Mouse (Mus musculus) C2C12 (cell line): Measurements from ENCODE around the gene Cd38. TPM values are rescaled to one million over a fixed set of nuclear protein-coding genes. Genes with fewer than 3 reads are reported as not detected.

Experiments
- H3K27me3 ChIP-seq: one replicate; pipeline ENCODE4 v1.6.1; 2011; ENCODE audit not compliant: control insufficient read depth, insufficient read depth, insufficient read length
- H3K36me3 ChIP-seq: one replicate; pipeline ENCODE4 v1.6.1; 2011; ENCODE audit not compliant: control insufficient read depth, insufficient read depth
- H3K4me3 ChIP-seq: one replicate; pipeline ENCODE4 v1.5.1; 2011; ENCODE audit warnings: mild to moderate bottlenecking, control low read depth; ENCODE audit not compliant: poor library complexity, insufficient read depth, severe bottlenecking
- H3K79me2 ChIP-seq: one replicate; pipeline ENCODE4 v1.6.1; 2011; ENCODE audit not compliant: control insufficient read depth, insufficient read depth
- H3K79me3 ChIP-seq: one replicate; pipeline ENCODE4 v1.6.1; 2011; ENCODE audit warnings: low read depth, control low read depth
- H3ac ChIP-seq: one replicate; pipeline ENCODE3; 2011; ENCODE audit warnings: low read depth; ENCODE audit not compliant: control insufficient read depth, insufficient read length
- CEBPB ChIP-seq: IDR thresholded peaks from one replicate; pipeline ENCODE4 v1.6.1; 2011; ENCODE audit warnings: low read depth, mild to moderate bottlenecking, control low read depth, moderate library complexity
- CTCF ChIP-seq: IDR thresholded peaks from one replicate; pipeline ENCODE4 v1.5.1; 2011; ENCODE audit not compliant: control insufficient read depth, insufficient read depth, insufficient read length
- FOSL1 ChIP-seq: IDR thresholded peaks from one replicate; pipeline ENCODE4 v1.8.0; 2011; ENCODE audit warnings: mild to moderate bottlenecking, low read length; ENCODE audit not compliant: poor library complexity, insufficient read depth, severe bottlenecking
- MAX ChIP-seq: IDR thresholded peaks from one replicate; pipeline ENCODE4 v1.6.1; 2011; ENCODE audit warnings: mild to moderate bottlenecking, control low read depth
- MYOD1 ChIP-seq: IDR thresholded peaks from one replicate; pipeline ENCODE4 v1.6.1; 2011; ENCODE audit warnings: low read depth; ENCODE audit not compliant: control insufficient read depth, insufficient read length
- MYOG ChIP-seq: IDR thresholded peaks from one replicate; pipeline ENCODE4 v1.6.1; 2011; ENCODE audit not compliant: control insufficient read depth, insufficient read length; ENCODE audit errors: extremely low read depth
- USF1 ChIP-seq: IDR thresholded peaks from one replicate; pipeline ENCODE4 v1.6.1; 2011; ENCODE audit warnings: low read depth, mild to moderate bottlenecking, control low read depth, moderate library complexity
- long read RNA-seq, 2 experiments: library from polyadenylated mRNA; unstranded; transcript quantifications; one replicate each; pipeline ENCODE4 v2.0.0; 2019 to 2020
- polyA plus RNA-seq: library from polyadenylated mRNA; unstranded; fragments of >200 nt; fragmentation: generic; extraction: Trizol; gene quantifications from one replicate; pipeline ENCODE4 v1.2.1, GENCODE M21; 2012; ENCODE audit warnings: missing spikeins

Gene Cd38
- 0.18 TPM for polyA plus RNA-seq
- long read RNA-seq, experiment 1, result 0 reads
- long read RNA-seq, experiment 2, result 0 reads

GRCm38 (mm10) chr5:43868253-43868652 lies at the start of gene Cd38:
TSS of gene Cd38 (plus strand) at chr5:43868553.
- Histone ChIP-seq H3K4me3 (no peak within 1 kb of the TSS), H3K36me3 (no peaks in the 10 kb centered on the region), H3K79me3 (no peaks in the 10 kb centered on the region), H3ac (peak within 1 kb of the TSS; percentile 3), H3K27me3 (no peaks in the 10 kb centered on the region), H3K79me2 (no peaks in the 10 kb centered on the region)
- TF ChIP-seq USF1 (no peak), CEBPB (no peak), MYOG (no peak), MYOD1 (no peak), MAX (no peak), FOSL1 (no peak), CTCF (no peak)

- no peaks in the 10 kb centered on the region for H3K79me3 ChIP-seq
Observed at GRCm38 (mm10) chr5:43818695-43819094, 49.7 kb upstream of the Cd38 start, which contains the start of gene Bst1. TSS of gene Bst1 (plus strand) at chr5:43818885.

GRCm38 (mm10) chr5:43820785-43821184 lies 47.6 kb upstream of the Cd38 start:
- Histone ChIP-seq H3K79me2 (no peaks in the 10 kb centered on the region), H3K4me3 (no peak overlapping the region), H3K27me3 (no peaks in the 10 kb centered on the region), H3K36me3 (no peaks in the 10 kb centered on the region), H3K79me3 (no peaks in the 10 kb centered on the region), H3ac (no peak overlapping the region)
- TF ChIP-seq MYOD1 (no peak), MAX (no peak), FOSL1 (no peak), CEBPB (no peak), USF1 (no peak), CTCF (no peak), MYOG (no peak)

More at GRCm38 (mm10) chr5:43818695-43819094, 49.7 kb upstream of the Cd38 start, which contains the start of gene Bst1:
- no peak for TF ChIP-seq MYOD1
- TF ChIP-seq MYOG, result no peak
- no peak for TF ChIP-seq USF1
- no peak for TF ChIP-seq MAX
- TF ChIP-seq CEBPB, result no peak
- no peak for TF ChIP-seq FOSL1
- TF ChIP-seq CTCF, result no peak
- H3K36me3 ChIP-seq, result no peaks in the 10 kb centered on the region
- H3K79me2 ChIP-seq, result no peaks in the 10 kb centered on the region
- H3K4me3 ChIP-seq, result no peak within 1 kb of the TSS
- H3ac ChIP-seq, result no peak within 1 kb of the TSS
- H3K27me3 ChIP-seq, result no peaks in the 10 kb centered on the region

- Histone ChIP-seq H3K4me3 (no peak within 1 kb of the TSS), H3K27me3 (no peaks in the 10 kb centered on the region), H3K36me3 (no peaks in the 10 kb centered on the region), H3ac (no peak within 1 kb of the TSS), H3K79me3 (no peaks in the 10 kb centered on the region), H3K79me2 (no peaks in the 10 kb centered on the region)
- no peak for TF ChIP-seq MYOD1
- TF ChIP-seq CTCF, result no peak
- TF ChIP-seq MAX, result no peak
- no peak for TF ChIP-seq FOSL1
Observed at GRCm38 (mm10) chr5:43821538-43821937, 46.8 kb upstream of the Cd38 start, which contains the start of gene Fbxl5. TSS of gene Fbxl5 (minus strand) at chr5:43821638.

GRCm38 (mm10) chr5:43822199-43822598 lies 46.2 kb upstream of the Cd38 start:
- Histone ChIP-seq H3K36me3 (no peaks in the 10 kb centered on the region), H3ac (no peak overlapping the region), H3K4me3 (no peak overlapping the region), H3K79me2 (no peaks in the 10 kb centered on the region), H3K79me3 (no peaks in the 10 kb centered on the region), H3K27me3 (no peaks in the 10 kb centered on the region)
- TF ChIP-seq MAX (no peak), MYOG (no peak), MYOD1 (no peak), CEBPB (no peak), CTCF (no peak), FOSL1 (no peak), USF1 (no peak)

- no peak overlapping the region for H3K4me3 ChIP-seq
- no peak overlapping the region for H3ac ChIP-seq
- no peaks in the 10 kb centered on the region for H3K27me3 ChIP-seq
- H3K36me3 ChIP-seq, result no peaks in the 10 kb centered on the region
- TF ChIP-seq CEBPB (no peak), FOSL1 (no peak), MYOG (no peak), USF1 (no peak), MYOD1 (no peak), MAX (no peak), CTCF (no peak)
- H3K79me3 ChIP-seq, result no peaks in the 10 kb centered on the region
- no peaks in the 10 kb centered on the region for H3K79me2 ChIP-seq
Observed at GRCm38 (mm10) chr5:43822824-43823223, 45.5 kb upstream of the Cd38 start.
